Mouse (Mus musculus): ENCODE data around the gene Rufy3. TPM values are rescaled to one million over a fixed set of nuclear protein-coding genes. Genes with fewer than 3 reads are reported as not detected.

The Rufy3 gene
- total RNA-seq, 1 experiment from 2014 or later = 27.2 TPM

GRCm38 (mm10) chr5:88663875-88664274 is 99.0 kb downstream of the Rufy3 start:
- no peak for ATAC-seq (replicated peaks; ENCODE audit: insufficient number of reproducible peaks, low FRiP score, low TSS enrichment, poor library complexity, severe bottlenecking)

GRCm38 (mm10) chr5:88674703-88675442 is 110.0 kb downstream of the Rufy3 start:
- ATAC-seq (replicated peaks; ENCODE audit: insufficient number of reproducible peaks, low FRiP score, low TSS enrichment, poor library complexity, severe bottlenecking) = 0 out of 2 replicates have a peak, but pooled peaks have one; percentile 18

GRCm38 (mm10) chr5:88675443-88676387 is 110.9 kb downstream of the Rufy3 start, which contains the start of gene Grsf1:
Grsf1 (minus strand) TSS chr5:88676171.
- peak; percentile 71 for ATAC-seq (replicated peaks; ENCODE audit: insufficient number of reproducible peaks, low FRiP score, low TSS enrichment, poor library complexity, severe bottlenecking)

- ATAC-seq (replicated peaks; ENCODE audit: insufficient number of reproducible peaks, low FRiP score, low TSS enrichment, poor library complexity, severe bottlenecking) = peak; percentile 15; the same call in 1 of the 2 replicates
Measured at GRCm38 (mm10) chr5:88678929-88679328, 114.1 kb downstream of the Rufy3 start.

GRCm38 (mm10) chr5:88679341-88679740 is 114.5 kb downstream of the Rufy3 start:
- ATAC-seq (replicated peaks; ENCODE audit: insufficient number of reproducible peaks, low FRiP score, low TSS enrichment, poor library complexity, severe bottlenecking) = no peak

- ATAC-seq (replicated peaks; ENCODE audit: insufficient number of reproducible peaks, low FRiP score, low TSS enrichment, poor library complexity, severe bottlenecking) = no peak
Measured at GRCm38 (mm10) chr5:88680567-88680966, 115.7 kb downstream of the Rufy3 start.

GRCm38 (mm10) chr5:88683706-88684105 is 118.9 kb downstream of the Rufy3 start:
- ATAC-seq (replicated peaks; ENCODE audit: insufficient number of reproducible peaks, low FRiP score, low TSS enrichment, poor library complexity, severe bottlenecking) = no peak

- ATAC-seq (replicated peaks; ENCODE audit: insufficient number of reproducible peaks, low FRiP score, low TSS enrichment, poor library complexity, severe bottlenecking) = no peak
Measured at GRCm38 (mm10) chr5:88684226-88684625, 119.4 kb downstream of the Rufy3 start.

- no peak for ATAC-seq (replicated peaks; ENCODE audit: insufficient number of reproducible peaks, low FRiP score, low TSS enrichment, poor library complexity, severe bottlenecking)
Measured at GRCm38 (mm10) chr5:88685306-88685705, 120.5 kb downstream of the Rufy3 start.

- ATAC-seq (replicated peaks; ENCODE audit: insufficient number of reproducible peaks, low FRiP score, low TSS enrichment, poor library complexity, severe bottlenecking) = no peak
Measured at GRCm38 (mm10) chr5:88685745-88686299, 121.0 kb downstream of the Rufy3 start.

GRCm38 (mm10) chr5:88687996-88688406 is 123.2 kb downstream of the Rufy3 start:
- no peak for ATAC-seq (replicated peaks; ENCODE audit: insufficient number of reproducible peaks, low FRiP score, low TSS enrichment, poor library complexity, severe bottlenecking)

GRCm38 (mm10) chr5:88688583-88689187 is 123.8 kb downstream of the Rufy3 start:
- no peak for ATAC-seq (replicated peaks; ENCODE audit: insufficient number of reproducible peaks, low FRiP score, low TSS enrichment, poor library complexity, severe bottlenecking)

- ATAC-seq (replicated peaks; ENCODE audit: insufficient number of reproducible peaks, low FRiP score, low TSS enrichment, poor library complexity, severe bottlenecking) = 0 out of 2 replicates have a peak, but pooled peaks have one; percentile 59
Measured at GRCm38 (mm10) chr5:88689279-88689938, 124.6 kb downstream of the Rufy3 start.

- ATAC-seq (replicated peaks; ENCODE audit: insufficient number of reproducible peaks, low FRiP score, low TSS enrichment, poor library complexity, severe bottlenecking) = no peak
Measured at GRCm38 (mm10) chr5:88690681-88691505, 126.1 kb downstream of the Rufy3 start.

- ATAC-seq (replicated peaks; ENCODE audit: insufficient number of reproducible peaks, low FRiP score, low TSS enrichment, poor library complexity, severe bottlenecking) = no peak
Measured at GRCm38 (mm10) chr5:88691506-88692095, 126.8 kb downstream of the Rufy3 start.

- no peak for ATAC-seq (replicated peaks; ENCODE audit: insufficient number of reproducible peaks, low FRiP score, low TSS enrichment, poor library complexity, severe bottlenecking)
Measured at GRCm38 (mm10) chr5:88692586-88692985, 127.7 kb downstream of the Rufy3 start.

- ATAC-seq (replicated peaks; ENCODE audit: insufficient number of reproducible peaks, low FRiP score, low TSS enrichment, poor library complexity, severe bottlenecking) = no peak
Measured at GRCm38 (mm10) chr5:88693057-88693456, 128.2 kb downstream of the Rufy3 start.
